Mouse (Mus musculus) cerebellum, adult 9-10 months (tissue): Measurements from ENCODE around the gene Nr1d2.
"Not testable (repeated sequence)": the region's sequence is repeated elsewhere in the genome, so short reads cannot be mapped to it uniquely, and the experiment has no call there.

Source experiments
- DNase-seq: peaks from one replicate; pipeline ENCODE4 v3.0.0; 2022

The Nr1d2 gene

GRCm38 (mm10) chr14:18231866-18232265 is 7.1 kb downstream of the Nr1d2 start:
- DNase-seq: not testable (repeated sequence)

GRCm38 (mm10) chr14:18229751-18230150 is 9.2 kb downstream of the Nr1d2 start:
- not testable (repeated sequence) for DNase-seq

GRCm38 (mm10) chr14:18226181-18226580 is 12.7 kb downstream of the Nr1d2 start:
- DNase-seq: peak; percentile 75

- not testable (repeated sequence) for DNase-seq
Measured at GRCm38 (mm10) chr14:18225431-18225830, 13.5 kb downstream of the Nr1d2 start.

- no peak for DNase-seq
Measured at GRCm38 (mm10) chr14:18221977-18222376, 16.9 kb downstream of the Nr1d2 start.

GRCm38 (mm10) chr14:18217158-18217557 is 21.8 kb downstream of the Nr1d2 start:
- no peak for DNase-seq

DNA sequence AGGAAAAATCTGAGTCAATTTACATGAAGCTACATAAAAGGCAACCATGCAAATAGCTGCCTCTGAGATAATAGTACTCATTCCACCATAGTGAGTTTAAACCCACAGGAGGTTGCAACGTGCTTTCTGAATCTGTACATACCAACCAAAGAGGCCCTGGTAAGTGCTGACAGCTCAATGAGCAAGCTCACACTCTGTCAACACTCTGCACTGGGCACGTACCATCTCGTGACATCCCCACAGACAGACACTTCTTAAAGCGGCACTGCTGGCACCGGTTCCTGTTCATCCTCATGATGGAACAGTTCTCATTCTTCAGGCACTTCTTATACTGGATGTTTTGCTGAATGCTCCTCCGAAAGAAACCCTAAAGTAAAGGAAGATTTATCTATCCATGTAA is 22.5 kb downstream of the Nr1d2 start:
- no peak for DNase-seq

- DNase-seq: no peak
Measured at GRCm38 (mm10) chr14:18210795-18211194, 28.1 kb downstream of the Nr1d2 start.

DNA sequence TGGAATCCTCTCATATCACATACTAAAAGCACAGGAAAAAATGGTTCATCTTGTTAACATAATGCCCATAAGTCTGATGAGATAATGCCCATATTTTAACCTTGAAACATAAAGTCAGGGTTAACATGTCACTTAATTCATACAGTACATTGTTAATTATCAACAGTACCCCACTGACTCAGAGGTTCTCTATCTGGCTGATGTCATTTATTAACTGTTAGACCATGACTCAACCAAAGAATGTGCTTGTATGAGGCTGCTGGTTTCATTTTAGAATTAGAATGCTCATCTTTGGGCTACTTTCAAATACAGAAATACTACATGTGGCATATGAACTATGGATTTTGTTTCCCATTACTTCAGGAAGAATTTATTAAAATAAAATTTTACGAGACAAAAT is 34.6 kb downstream of the Nr1d2 start:
- DNase-seq: not testable (repeated sequence)

DNA sequence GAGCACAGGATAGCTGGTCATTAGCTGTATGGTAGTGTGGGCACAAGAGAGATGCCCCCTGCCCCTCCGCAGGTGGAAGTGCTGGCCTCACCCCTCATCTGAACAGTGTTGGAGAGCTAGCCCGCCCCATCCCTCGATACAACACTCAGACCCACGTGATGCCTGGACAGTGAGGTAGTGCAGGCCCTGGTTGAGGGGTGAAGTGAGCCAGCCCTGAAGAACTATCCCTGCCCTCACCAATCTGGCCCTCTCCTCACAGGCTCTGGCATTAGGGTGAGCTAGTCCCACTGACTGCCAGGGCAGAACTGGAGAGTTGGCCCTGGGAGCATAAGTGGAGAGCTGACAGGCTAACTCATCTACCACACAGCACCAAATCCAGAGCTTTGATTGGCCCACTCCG is 37.5 kb downstream of the Nr1d2 start:
- no peak for DNase-seq

DNA sequence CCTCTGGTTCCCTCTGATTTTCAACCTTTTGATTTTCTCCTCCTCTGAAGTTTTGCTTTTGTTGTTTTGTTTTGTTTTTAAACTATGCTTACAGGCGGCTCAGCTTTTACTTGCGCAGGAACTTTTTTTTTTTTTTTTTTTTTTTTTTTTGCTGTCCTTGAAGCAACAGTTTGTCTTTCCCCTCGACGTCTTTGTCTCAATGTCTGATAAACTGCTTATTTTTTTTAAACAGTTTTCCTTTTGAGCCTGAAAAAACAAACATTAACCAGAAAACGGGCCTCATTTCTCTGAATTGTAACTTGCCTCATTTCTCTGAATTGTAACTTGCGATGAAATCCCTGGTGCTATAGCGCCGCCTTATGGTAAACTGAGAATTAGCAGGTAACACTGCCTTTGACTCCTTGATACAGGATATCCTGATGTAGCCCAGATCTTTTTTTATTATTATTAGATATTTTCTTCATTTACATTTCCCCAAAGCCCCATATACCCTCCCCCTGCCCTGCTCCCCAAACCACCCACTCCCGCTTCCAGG is 52.0 kb downstream of the Nr1d2 start:
- peak; percentile 51 for DNase-seq

DNA sequence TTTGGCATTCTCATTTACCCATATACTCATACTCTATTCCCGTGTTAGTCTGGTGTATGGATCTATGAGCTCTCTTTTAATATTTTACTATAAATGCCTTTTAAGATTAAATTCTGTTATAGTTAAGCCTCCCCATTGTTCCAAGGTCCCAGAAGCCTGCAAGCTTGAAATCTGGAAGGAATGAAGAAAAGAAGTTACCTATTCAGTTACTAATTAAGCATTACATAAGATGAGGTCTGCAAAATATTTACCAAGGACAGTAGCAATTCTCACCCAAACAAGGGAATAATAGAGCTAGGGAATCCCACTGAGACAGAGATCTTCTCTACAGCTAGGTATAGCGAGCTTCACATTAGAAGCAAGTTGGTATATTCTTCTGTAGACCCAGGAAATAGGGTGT is 61.4 kb downstream of the Nr1d2 start:
- not testable (repeated sequence) for DNase-seq

- DNase-seq: no peak
Measured at GRCm38 (mm10) chr14:18167597-18167996, 71.3 kb downstream of the Nr1d2 start.

GRCm38 (mm10) chr14:18167041-18167440 is 71.9 kb downstream of the Nr1d2 start:
- peak; percentile 26 for DNase-seq
